Mouse (Mus musculus) midbrain, embryonic 14.5 days (tissue): ENCODE results near the gene Pdss2. TPM values are rescaled to one million over a fixed set of nuclear protein-coding genes. Genes with fewer than 3 reads are reported as not detected.

ENCODE experiments used
- ATAC-seq: fragments of 200-750 bp; cut with Nextera tagmentation; 2 replicates; pipeline ENCODE4 v1.8.0; 2017; ENCODE audit warnings: moderate number of reproducible peaks, moderate library complexity; ENCODE audit not compliant: low FRiP score, low TSS enrichment
- DNase-seq: peaks from one replicate; pipeline ENCODE4 v3.0.0-alpha.2; 2015
- H3K27ac ChIP-seq: fragments of 300-500 bp; sonication (generic); replicated peaks from 2 replicates; pipeline ENCODE4 v1.5.1; 2014; ENCODE audit warnings: mild to moderate bottlenecking, low read depth, low read length, moderate library complexity
- H3K27me3 ChIP-seq: fragments of 300-500 bp; sonication (generic); 2 replicates; pipeline ENCODE4 v1.6.1; 2014; ENCODE audit warnings: low read length, control low read depth, mixed read lengths; ENCODE audit not compliant: control insufficient read depth, insufficient read depth
- H3K36me3 ChIP-seq: fragments of 300-500 bp; sonication (generic); 2 replicates; pipeline ENCODE4 v1.6.1; 2014; ENCODE audit warnings: low read length, control low read depth; ENCODE audit not compliant: control insufficient read depth, insufficient read depth
- H3K4me1 ChIP-seq: fragments of 300-500 bp; sonication (generic); 2 replicates; pipeline ENCODE4 v1.6.1; 2014; ENCODE audit warnings: mild to moderate bottlenecking, antibody characterized with exemption, low read length, control low read depth; ENCODE audit not compliant: control insufficient read depth, insufficient read depth
- H3K4me2 ChIP-seq: fragments of 300-500 bp; sonication (generic); 2 replicates; pipeline ENCODE4 v1.6.1; 2014; ENCODE audit warnings: mild to moderate bottlenecking, low read length, moderate library complexity
- H3K4me3 ChIP-seq: fragments of 300-500 bp; sonication (generic); replicated peaks from 2 replicates; pipeline ENCODE4 v1.5.1; 2014; ENCODE audit warnings: low read depth, low read length
- H3K9ac ChIP-seq: fragments of 300-500 bp; sonication (generic); replicated peaks from 2 replicates; pipeline ENCODE4 v1.6.1; 2014; ENCODE audit warnings: mild to moderate bottlenecking, low read length, moderate library complexity
- H3K9me3 ChIP-seq: fragments of 300-500 bp; sonication (generic); 2 replicates; pipeline ENCODE4 v1.6.1; 2016; ENCODE audit warnings: low read length, control low read depth, mixed read lengths; ENCODE audit not compliant: control insufficient read depth
- WGBS: fragments of 180-500 bp; shearing (Covaris S2); extraction: QIAGEN DNeasy Blood & Tissue Kit; methylation state at CpG from one replicate; pipeline ENCODE4 v1.1.7; 2014; 5-methylcytosine and 5-hydroxymethylcytosine counted together
- polyA plus RNA-seq: library from polyadenylated mRNA; unstranded; fragments of >200 nt; fragmentation: Nextera tagmentation; extraction: Ambion mirVana; gene quantifications from 2 replicates; pipeline ENCODE4 v1.2.1, GENCODE M21; 2014

Pdss2 gene
- polyA plus RNA-seq, 1 experiment from 2014 or later, result 19.0 TPM

DNA sequence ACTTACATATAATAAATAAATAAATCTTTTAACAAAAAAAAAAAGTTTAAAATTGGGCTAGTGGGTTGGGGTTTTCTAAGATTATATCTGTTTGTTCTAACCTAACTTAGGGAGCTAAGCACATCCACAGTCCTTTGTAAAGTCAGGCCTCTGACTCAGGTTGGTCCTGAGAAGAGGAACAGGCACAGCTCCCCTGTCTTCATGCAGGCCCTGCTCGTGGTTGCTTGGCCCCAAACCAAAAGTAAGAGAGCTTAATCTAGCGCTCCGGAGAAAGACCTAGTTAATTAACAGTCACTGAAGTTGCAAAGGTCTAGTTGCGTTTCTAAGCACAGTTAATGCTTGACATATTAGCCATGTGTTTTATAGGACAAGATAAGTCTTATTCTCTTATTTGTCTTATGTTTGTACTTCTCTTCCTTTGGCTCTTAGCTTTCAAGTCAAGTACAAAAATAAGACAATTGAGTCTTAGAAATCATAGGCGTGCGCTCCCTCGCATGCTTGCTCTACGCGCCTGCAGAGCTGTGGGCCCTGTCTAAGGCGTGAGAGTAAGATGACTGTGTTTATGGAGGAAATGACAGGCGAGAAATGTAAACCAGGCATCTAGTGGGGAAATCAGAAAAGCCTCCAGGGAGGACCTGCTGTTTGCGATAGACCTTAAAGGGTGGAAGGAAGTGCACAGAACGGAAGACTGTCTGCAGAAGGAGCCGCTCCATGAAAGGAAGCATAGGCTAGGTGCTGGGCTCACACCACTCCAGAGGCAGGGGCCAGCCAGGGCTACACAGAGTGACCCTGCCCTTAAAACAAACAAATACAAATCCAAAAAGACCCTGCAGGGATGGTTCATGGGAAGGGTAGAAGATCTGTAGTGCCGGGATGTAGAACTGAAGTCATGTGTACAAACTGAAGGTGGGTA is 157.7 kb downstream of the Pdss2 start:
- H3K27me3 ChIP-seq, result no peaks in the 10 kb centered on the region
- H3K4me3 ChIP-seq, result no peak overlapping the region
- ATAC-seq (no peak), DNase-seq (no peak)
- WGBS, result 84% methylated on average over 15 of the region's 15 CpGs
- no peak overlapping the region for H3K9ac ChIP-seq
- H3K4me2 ChIP-seq, result no peak overlapping the region
- H3K27ac ChIP-seq, result no peak overlapping the region
- no peaks in the 10 kb centered on the region for H3K36me3 ChIP-seq
- no peaks in the 10 kb centered on the region for H3K4me1 ChIP-seq
- H3K9me3 ChIP-seq, result no peaks in the 10 kb centered on the region

DNA sequence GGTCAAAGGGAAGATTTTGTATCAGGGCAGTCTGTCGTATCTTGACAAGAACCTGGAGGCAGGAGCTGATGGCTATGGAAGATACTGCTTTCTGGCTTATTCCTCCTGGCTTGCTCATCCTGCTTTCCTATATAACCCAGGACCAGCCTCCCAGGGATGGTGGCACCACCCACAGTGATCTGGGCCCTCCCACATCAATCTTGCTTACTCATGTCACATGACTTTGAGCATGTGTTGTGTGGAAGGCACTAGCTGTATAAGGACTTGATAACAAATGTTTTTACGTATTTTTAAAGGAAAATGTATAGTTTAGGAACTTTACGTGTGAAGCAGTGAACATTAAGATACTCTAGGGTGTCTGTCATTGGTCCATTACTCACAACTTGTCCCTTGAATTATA is 161.4 kb downstream of the Pdss2 start:
- no peaks in the 10 kb centered on the region for H3K9me3 ChIP-seq
- no peak overlapping the region for H3K4me2 ChIP-seq
- 95% methylated on average over 3 of the region's 3 CpGs for WGBS
- H3K9ac ChIP-seq, result no peak overlapping the region
- DNase-seq (no peak), ATAC-seq (no peak)
- H3K36me3 ChIP-seq, result no peaks in the 10 kb centered on the region
- no peak overlapping the region for H3K4me3 ChIP-seq
- no peaks in the 10 kb centered on the region for H3K27me3 ChIP-seq
- H3K4me1 ChIP-seq, result no peaks in the 10 kb centered on the region
- H3K27ac ChIP-seq, result no peak overlapping the region

DNA sequence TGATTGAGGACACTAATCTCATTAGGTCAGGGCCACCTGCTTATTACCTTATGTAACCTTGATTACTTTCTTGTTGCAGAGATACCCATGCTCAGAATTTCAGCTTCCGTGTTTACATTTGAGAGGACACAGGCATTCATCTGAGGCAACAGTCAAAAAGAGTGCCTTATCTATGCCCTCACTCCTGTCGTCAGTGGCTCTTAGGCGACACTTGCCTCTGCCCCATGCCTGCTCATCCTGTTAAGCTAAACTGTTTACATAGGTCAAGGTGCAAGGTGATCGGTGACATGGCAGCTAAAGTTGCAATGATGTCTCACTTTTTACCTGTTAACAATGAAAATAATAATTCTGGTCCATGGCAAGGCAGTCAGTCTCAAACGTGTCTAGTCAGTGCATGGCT is 163.3 kb downstream of the Pdss2 start:
- H3K9me3 ChIP-seq, result no peaks in the 10 kb centered on the region
- no peak overlapping the region for H3K9ac ChIP-seq
- H3K27me3 ChIP-seq, result no peaks in the 10 kb centered on the region
- no peaks in the 10 kb centered on the region for H3K4me1 ChIP-seq
- H3K27ac ChIP-seq, result no peak overlapping the region
- WGBS, result 91% methylated on average over 5 of the region's 5 CpGs
- H3K4me3 ChIP-seq, result no peak overlapping the region
- no peak for DNase-seq
- no peak for ATAC-seq
- no peaks in the 10 kb centered on the region for H3K36me3 ChIP-seq
- no peak overlapping the region for H3K4me2 ChIP-seq

GRCm38 (mm10) chr10:43392921-43393320 is 171.6 kb downstream of the Pdss2 start:
- H3K27ac ChIP-seq, result no peak overlapping the region

GRCm38 (mm10) chr10:43393818-43394217 is 172.5 kb downstream of the Pdss2 start:
- no peak overlapping the region for H3K4me3 ChIP-seq
- H3K9me3 ChIP-seq, result no peaks in the 10 kb centered on the region
- H3K4me2 ChIP-seq, result no peak overlapping the region
- H3K4me1 ChIP-seq, result no peaks in the 10 kb centered on the region
- ATAC-seq (no peak), DNase-seq (no peak)
- H3K27me3 ChIP-seq, result no peaks in the 10 kb centered on the region
- WGBS, result 86% methylated on average over 6 of the region's 6 CpGs
- H3K9ac ChIP-seq, result no peak overlapping the region
- no peaks in the 10 kb centered on the region for H3K36me3 ChIP-seq
- H3K27ac ChIP-seq, result no peak overlapping the region

More at GRCm38 (mm10) chr10:43392921-43393320, 171.6 kb downstream of the Pdss2 start:
- Histone ChIP-seq H3K4me3 (no peak overlapping the region), H3K4me2 (no peak overlapping the region), H3K27me3 (no peaks in the 10 kb centered on the region), H3K9me3 (no peaks in the 10 kb centered on the region), H3K36me3 (no peaks in the 10 kb centered on the region), H3K9ac (no peak overlapping the region), H3K4me1 (no peaks in the 10 kb centered on the region)
- 92% methylated on average over 2 of the region's 2 CpGs for WGBS
- no peak for ATAC-seq
- DNase-seq, result no peak

GRCm38 (mm10) chr10:43395824-43396223 is 174.5 kb downstream of the Pdss2 start:
- H3K4me3 ChIP-seq, result no peak overlapping the region

GRCm38 (mm10) chr10:43399596-43400316 is 178.5 kb downstream of the Pdss2 start:
- 77% methylated on average over 7 of the region's 7 CpGs for WGBS
- Histone ChIP-seq H3K27ac (no peak overlapping the region), H3K4me1 (no peaks in the 10 kb centered on the region), H3K36me3 (no peaks in the 10 kb centered on the region), H3K9ac (no peak overlapping the region), H3K27me3 (no peaks in the 10 kb centered on the region), H3K4me3 (no peak overlapping the region), H3K4me2 (no peak overlapping the region), H3K9me3 (no peaks in the 10 kb centered on the region)
- DNase-seq, result no peak
- no peak for ATAC-seq

More at GRCm38 (mm10) chr10:43395824-43396223, 174.5 kb downstream of the Pdss2 start:
- no peak for DNase-seq
- 90% methylated on average over 4 of the region's 4 CpGs for WGBS
- no peak overlapping the region for H3K27ac ChIP-seq
- no peaks in the 10 kb centered on the region for H3K4me1 ChIP-seq
- H3K9me3 ChIP-seq, result no peaks in the 10 kb centered on the region
- no peak overlapping the region for H3K9ac ChIP-seq
- H3K27me3 ChIP-seq, result no peaks in the 10 kb centered on the region
- no peaks in the 10 kb centered on the region for H3K36me3 ChIP-seq
- no peak overlapping the region for H3K4me2 ChIP-seq
- ATAC-seq, result no peak

GRCm38 (mm10) chr10:43406107-43406506 is 184.8 kb downstream of the Pdss2 start:
- no peak for DNase-seq
- Histone ChIP-seq H3K9me3 (no peaks in the 10 kb centered on the region), H3K36me3 (no peaks in the 10 kb centered on the region), H3K4me3 (no peak overlapping the region), H3K27ac (no peak overlapping the region), H3K9ac (no peak overlapping the region), H3K4me2 (no peak overlapping the region), H3K27me3 (no peaks in the 10 kb centered on the region), H3K4me1 (no peaks in the 10 kb centered on the region)
- ATAC-seq, result no peak
- WGBS, result 97% methylated on average over 1 of the region's 1 CpGs
